Mouse (Mus musculus) MEL (cell line): ENCODE data around the gene Pknox2. TPM values are rescaled to one million over a fixed set of nuclear protein-coding genes. Genes with fewer than 3 reads are reported as not detected.
A peak's percentile ranks its signal among the peaks of the same experiment; 100 is the strongest.

ENCODE experiments used
- DNase-seq: peaks from one replicate; pipeline ENCODE4 v3.0.0; 2011; ENCODE audit warnings: low read depth, low spot score
- H3K27ac ChIP-seq: 2 replicates; pipeline ENCODE4 v1.5.1; 2012; ENCODE audit warnings: low read depth, mild to moderate bottlenecking, control low read depth, low read length, moderate library complexity; ENCODE audit not compliant: control insufficient read depth
- H3K27me3 ChIP-seq, 2 experiments: fragments of 150-350 bp in 1 of 2; sonication (generic) in 1 of 2; 2 replicates each; pipeline ENCODE4 v1.6.1; 2012; ENCODE audit warnings: low read length in 2 of 2, mild to moderate bottlenecking in 2 of 2, improper control_type of control experiment in 1 of 2, moderate library complexity in 1 of 2; ENCODE audit not compliant: insufficient read depth in 2 of 2, control insufficient read depth in 1 of 2
- H3K36me3 ChIP-seq, 2 experiments: 2 replicates each; pipeline ENCODE4 v1.6.1; 2012 to 2014; ENCODE audit warnings: low read length in 2 of 2, improper control_type of control experiment in 1 of 2, inconsistent platforms in 1 of 2, mild to moderate bottlenecking in 1 of 2; ENCODE audit not compliant: insufficient read depth in 2 of 2, control insufficient read depth in 1 of 2
- H3K4me1 ChIP-seq, 2 experiments: fragments of 150-350 bp in 1 of 2; sonication (generic) in 1 of 2; 2 replicates each; pipeline ENCODE4 v1.6.1; 2012; ENCODE audit warnings: low read length in 2 of 2, improper control_type of control experiment in 1 of 2, mild to moderate bottlenecking in 1 of 2; ENCODE audit not compliant: insufficient read depth in 2 of 2, control insufficient read depth in 1 of 2
- H3K4me3 ChIP-seq, 2 experiments: fragments of 150-350 bp in 1 of 2; sonication (generic) in 1 of 2; 2 replicates each; pipeline ENCODE4 v1.5.1; 2012; ENCODE audit warnings: low read depth in 2 of 2, low read length in 2 of 2, mild to moderate bottlenecking in 2 of 2, moderate library complexity in 2 of 2, control low read depth in 1 of 2, improper control_type of control experiment in 1 of 2; ENCODE audit not compliant: control insufficient read depth in 1 of 2, insufficient read depth in 1 of 2
- H3K79me2 ChIP-seq: 2 replicates; pipeline ENCODE4 v1.6.1; 2012; ENCODE audit warnings: mild to moderate bottlenecking, low read length, moderate library complexity; ENCODE audit not compliant: control insufficient read depth, poor library complexity, insufficient read depth
- H3K9ac ChIP-seq: 2 replicates; pipeline ENCODE4 v1.6.1; 2012; ENCODE audit warnings: low read depth, mild to moderate bottlenecking, control low read depth, low read length, moderate library complexity; ENCODE audit not compliant: control insufficient read depth, poor library complexity, severe bottlenecking
- H3K9me3 ChIP-seq: fragments of 150-350 bp; sonication (generic); replicated peaks from 2 replicates; pipeline ENCODE4 v1.6.1; 2012; ENCODE audit warnings: mild to moderate bottlenecking, low read length, improper control_type of control experiment, moderate library complexity; ENCODE audit not compliant: insufficient read depth
- BHLHE40 ChIP-seq: IDR thresholded peaks from 2 replicates; pipeline ENCODE4 v1.6.1; 2012; ENCODE audit warnings: low read depth, mild to moderate bottlenecking, inconsistent platforms, low read length, improper control_type of control experiment, borderline replicate concordance
- CHD1 ChIP-seq: IDR thresholded peaks from 2 replicates; pipeline ENCODE4 v1.6.1; 2012; ENCODE audit warnings: low read depth, mild to moderate bottlenecking, inconsistent platforms, low read length, improper control_type of control experiment
- CHD2 ChIP-seq: IDR thresholded peaks from 2 replicates; pipeline ENCODE4 v1.6.1; 2011; ENCODE audit warnings: low read length, improper control_type of control experiment
- CTCF ChIP-seq, 3 experiments: IDR thresholded peaks in 2 of 3; conservative IDR thresholded peaks in 1 of 3; 2 replicates each; pipeline ENCODE4 v1.5.1; 2011 to 2012; ENCODE audit warnings: low read length in 3 of 3, low read depth in 2 of 3, mild to moderate bottlenecking in 2 of 3, improper control_type of control experiment in 1 of 3, inconsistent platforms in 1 of 3, mixed read lengths in 1 of 3, moderate library complexity in 1 of 3; ENCODE audit not compliant: control insufficient read depth in 1 of 3, insufficient read depth in 1 of 3, poor library complexity in 1 of 3, severe bottlenecking in 1 of 3
- ETS1 ChIP-seq: IDR thresholded peaks from 2 replicates; pipeline ENCODE4 v1.6.1; 2012; ENCODE audit warnings: low read depth, mild to moderate bottlenecking, inconsistent platforms, low read length, improper control_type of control experiment, moderate library complexity
- GABPA ChIP-seq: IDR thresholded peaks from 2 replicates; pipeline ENCODE4 v1.6.1; 2012; ENCODE audit warnings: low read depth, mild to moderate bottlenecking, inconsistent platforms, low read length, improper control_type of control experiment, moderate library complexity
- HCFC1 ChIP-seq: IDR thresholded peaks from 2 replicates; pipeline ENCODE4 v1.6.1; 2012; ENCODE audit warnings: low read depth, mild to moderate bottlenecking, inconsistent platforms, low read length, improper control_type of control experiment, moderate library complexity
- MXI1 ChIP-seq: IDR thresholded peaks from 2 replicates; pipeline ENCODE4 v1.6.1; 2011; ENCODE audit warnings: mild to moderate bottlenecking, low read depth, low read length, improper control_type of control experiment
- MYB ChIP-seq: IDR thresholded peaks from 2 replicates; pipeline ENCODE4 v1.6.1; 2011; ENCODE audit warnings: mild to moderate bottlenecking, low read depth, low read length, improper control_type of control experiment
- MYC ChIP-seq: IDR thresholded peaks from 2 replicates; pipeline ENCODE4 v1.6.1; 2011; ENCODE audit warnings: low read depth, mild to moderate bottlenecking, low read length, improper control_type of control experiment, moderate library complexity
- POLR2A ChIP-seq, 2 experiments: IDR thresholded peaks; 2 replicates each; pipeline ENCODE4 v1.6.1; 2011 to 2012; ENCODE audit warnings: low read length in 2 of 2, mild to moderate bottlenecking in 2 of 2, control low read depth in 1 of 2, improper control_type of control experiment in 1 of 2, low read depth in 1 of 2, moderate library complexity in 1 of 2; ENCODE audit not compliant: control insufficient read depth in 1 of 2, insufficient read depth in 1 of 2, poor library complexity in 1 of 2
- RCOR1 ChIP-seq: IDR thresholded peaks from 2 replicates; pipeline ENCODE4 v1.6.1; 2012; ENCODE audit warnings: low read depth, mild to moderate bottlenecking, inconsistent platforms, low read length, improper control_type of control experiment
- TAL1 ChIP-seq: IDR thresholded peaks from 2 replicates; pipeline ENCODE4 v1.6.1; 2012; ENCODE audit warnings: mild to moderate bottlenecking, inconsistent platforms, low read length, moderate library complexity, mixed read lengths
- TBP ChIP-seq: IDR thresholded peaks from 2 replicates; pipeline ENCODE4 v1.8.0; 2011; ENCODE audit warnings: low read depth, low read length, improper control_type of control experiment
- USF1 ChIP-seq: IDR thresholded peaks from 2 replicates; pipeline ENCODE4 v1.6.1; 2014; ENCODE audit warnings: low read depth, mild to moderate bottlenecking, inconsistent platforms, low read length, improper control_type of control experiment, moderate library complexity
- USF2 ChIP-seq, 2 experiments: IDR thresholded peaks; 2 replicates each; pipeline ENCODE4 v1.6.1; 2011 to 2012; ENCODE audit warnings: improper control_type of control experiment in 2 of 2, low read length in 2 of 2, borderline replicate concordance in 1 of 2, inconsistent platforms in 1 of 2, low read depth in 1 of 2, mild to moderate bottlenecking in 1 of 2; ENCODE audit not compliant: insufficient read depth in 1 of 2
- ZC3H11A ChIP-seq: IDR thresholded peaks from 2 replicates; pipeline ENCODE4 v1.6.1; 2012; ENCODE audit warnings: low read depth, mild to moderate bottlenecking, inconsistent platforms, low read length, improper control_type of control experiment
- ZKSCAN1 ChIP-seq: IDR thresholded peaks from 2 replicates; pipeline ENCODE4 v1.6.1; 2012; ENCODE audit warnings: low read depth, mild to moderate bottlenecking, inconsistent platforms, low read length, improper control_type of control experiment, moderate library complexity
- polyA plus RNA-seq, 2 experiments: library from polyadenylated mRNA; stranded (reverse) in 1 of 2; unstranded in 1 of 2; fragments of >175 nt in 1 of 2; fragments of >200 nt in 1 of 2; gene quantifications; 2 replicates each; pipeline versions ENCODE4 v1.2.1 to v1.2.4; 2012; ENCODE audit warnings: low replicate concordance in 2 of 2, low read depth in 1 of 2; ENCODE audit not compliant: insufficient read length in 2 of 2, insufficient read depth in 1 of 2, missing spikeins in 1 of 2
- total RNA-seq: library from RNA; depleted of rRNA; stranded (reverse); fragments of 300-350 nt; gene quantifications from 2 replicates; pipeline ENCODE4 v1.2.3, GENCODE M21; 2012

Pknox2 gene
- total and polyA plus RNA-seq, 3 experiments = not detected

DNA sequence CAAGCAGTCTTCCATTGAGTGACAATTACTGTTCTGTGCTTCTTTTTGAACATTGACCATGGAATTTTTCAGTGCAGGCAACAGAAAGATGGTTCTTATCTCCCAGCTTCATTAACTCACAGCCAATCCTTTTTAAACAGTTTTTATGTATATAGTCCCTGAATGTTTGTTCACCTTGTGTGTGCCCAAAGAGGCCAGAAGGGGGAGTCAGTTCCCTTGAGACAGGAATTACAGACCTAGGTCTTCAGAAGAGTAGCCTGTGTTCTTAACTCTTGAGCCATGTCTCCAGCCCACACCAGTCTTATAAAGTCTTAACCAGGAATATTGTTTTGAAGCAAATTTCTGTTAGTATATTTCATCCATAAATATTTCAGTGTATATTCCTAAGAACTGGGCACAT is 270.4 kb downstream of the Pknox2 start:
- DNase-seq = no peak
- no peak overlapping the region for H3K9ac ChIP-seq
- no peaks in the 10 kb centered on the region for H3K79me2 ChIP-seq
- H3K4me3 ChIP-seq = no peak overlapping the region
- H3K27ac ChIP-seq = no peak overlapping the region
- H3K36me3 ChIP-seq = no peaks in the 10 kb centered on the region
- H3K27me3 ChIP-seq = peaks cover 1 to 2% of the 10 kb centered on the region in 2 experiments
- TF ChIP-seq CHD1 = no peak
- peak in 2 of 3 experiments; percentile 7 to 20; a peak in 2 of 6 replicates for TF ChIP-seq CTCF (IDR thresholded peaks at IDR 0.05 in 2 of 3, conservative IDR thresholded peaks at IDR 0.05 in 1 of 3; ENCODE audit: control insufficient read depth in 1 of 3, insufficient read depth in 1 of 3, low read depth in 2 of 3, low read length in 3 of 3, poor library complexity in 1 of 3, severe bottlenecking in 1 of 3)
- no peak for TF ChIP-seq MYC
- no peak for TF ChIP-seq POLR2A (IDR thresholded peaks at IDR 0.05; ENCODE audit: control insufficient read depth in 1 of 2, insufficient read depth in 1 of 2, low read depth in 1 of 2, low read length in 2 of 2, poor library complexity in 1 of 2)
- no peak for TF ChIP-seq MYB
- TF ChIP-seq BHLHE40 = no peak
- no peak for TF ChIP-seq TAL1
- H3K9me3 ChIP-seq = no peaks in the 10 kb centered on the region
- H3K4me1 ChIP-seq = no peaks in the 10 kb centered on the region

DNA sequence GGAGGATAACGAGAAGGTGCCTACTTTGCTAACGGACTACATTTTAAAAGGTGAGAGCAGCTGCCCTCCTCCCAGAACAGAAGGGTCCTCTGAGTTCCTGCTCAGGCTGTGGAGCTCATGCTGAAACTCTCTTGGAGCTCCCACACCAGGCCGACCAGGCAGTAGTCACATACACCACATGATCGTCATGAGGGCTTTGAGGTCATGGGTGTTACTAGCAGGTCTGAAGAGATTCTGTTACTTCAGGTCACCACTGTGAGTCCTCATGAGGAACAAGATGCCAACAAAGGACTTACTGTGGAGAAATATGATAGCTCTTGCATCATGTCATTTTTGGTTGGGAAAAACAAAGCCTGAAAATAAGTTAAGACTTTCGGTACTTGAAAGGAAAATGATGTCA is 270.9 kb downstream of the Pknox2 start:
- DNase-seq = no peak
- no peak overlapping the region for H3K4me3 ChIP-seq
- TF ChIP-seq GABPA (no peak), CHD1 (no peak), USF2 (IDR thresholded peaks at IDR 0.05; ENCODE audit: borderline replicate concordance in 1 of 2, insufficient read depth in 1 of 2, low read depth in 1 of 2, low read length in 2 of 2) (no peak), TBP (no peak), ZC3H11A (no peak), HCFC1 (no peak)
- H3K9ac ChIP-seq = no peak overlapping the region
- peaks cover 1 to 2% of the 10 kb centered on the region in 2 experiments for H3K27me3 ChIP-seq
- no peaks in the 10 kb centered on the region for H3K36me3 ChIP-seq
- no peak overlapping the region for H3K27ac ChIP-seq
- H3K79me2 ChIP-seq = no peaks in the 10 kb centered on the region
- no peaks in the 10 kb centered on the region for H3K4me1 ChIP-seq
- no peaks in the 10 kb centered on the region for H3K9me3 ChIP-seq

DNA sequence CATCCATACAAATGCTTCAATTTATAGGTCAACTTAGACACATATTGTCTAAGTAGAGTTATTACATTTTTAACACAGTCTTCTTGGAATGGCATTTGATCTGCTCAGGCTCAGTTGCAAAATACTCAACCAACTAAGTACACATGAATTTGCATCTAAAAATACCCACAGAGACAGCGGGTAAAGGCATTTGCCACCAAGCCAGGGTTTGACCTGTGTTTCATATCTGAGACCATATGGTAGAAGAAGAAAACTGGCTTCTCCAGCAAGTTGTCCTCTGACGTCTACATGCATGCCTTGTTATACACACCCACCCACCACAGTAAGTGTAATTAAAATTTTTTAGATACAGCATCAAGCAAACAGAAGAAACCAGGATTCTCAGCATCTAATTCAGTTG is 273.4 kb downstream of the Pknox2 start:
- peaks cover 1 to 2% of the 10 kb centered on the region in 2 experiments for H3K27me3 ChIP-seq
- no peak overlapping the region for H3K4me3 ChIP-seq
- H3K36me3 ChIP-seq = no peaks in the 10 kb centered on the region
- no peak for DNase-seq
- H3K27ac ChIP-seq = no peak overlapping the region
- TF ChIP-seq ZKSCAN1 = no peak
- no peak for TF ChIP-seq USF1
- TF ChIP-seq CHD2 = no peak
- no peak for TF ChIP-seq MXI1
- no peak for TF ChIP-seq ETS1
- TF ChIP-seq HCFC1 = no peak
- TF ChIP-seq TAL1 = no peak
- TF ChIP-seq RCOR1 = no peak
- no peaks in the 10 kb centered on the region for H3K9me3 ChIP-seq
- H3K79me2 ChIP-seq = no peaks in the 10 kb centered on the region
- no peak overlapping the region for H3K9ac ChIP-seq
- H3K4me1 ChIP-seq = no peaks in the 10 kb centered on the region
